Mouse (Mus musculus): ENCODE data around the gene Tfpt. TPM values are rescaled to one million over a fixed set of nuclear protein-coding genes. Genes with fewer than 3 reads are reported as not detected.
"Not testable (repeated sequence)": the region's sequence is repeated elsewhere in the genome, so short reads cannot be mapped to it uniquely, and the experiment has no call there.

Tfpt gene
- polyA plus RNA-seq, 1 experiment from 2014 or later: 10.4 TPM

DNA sequence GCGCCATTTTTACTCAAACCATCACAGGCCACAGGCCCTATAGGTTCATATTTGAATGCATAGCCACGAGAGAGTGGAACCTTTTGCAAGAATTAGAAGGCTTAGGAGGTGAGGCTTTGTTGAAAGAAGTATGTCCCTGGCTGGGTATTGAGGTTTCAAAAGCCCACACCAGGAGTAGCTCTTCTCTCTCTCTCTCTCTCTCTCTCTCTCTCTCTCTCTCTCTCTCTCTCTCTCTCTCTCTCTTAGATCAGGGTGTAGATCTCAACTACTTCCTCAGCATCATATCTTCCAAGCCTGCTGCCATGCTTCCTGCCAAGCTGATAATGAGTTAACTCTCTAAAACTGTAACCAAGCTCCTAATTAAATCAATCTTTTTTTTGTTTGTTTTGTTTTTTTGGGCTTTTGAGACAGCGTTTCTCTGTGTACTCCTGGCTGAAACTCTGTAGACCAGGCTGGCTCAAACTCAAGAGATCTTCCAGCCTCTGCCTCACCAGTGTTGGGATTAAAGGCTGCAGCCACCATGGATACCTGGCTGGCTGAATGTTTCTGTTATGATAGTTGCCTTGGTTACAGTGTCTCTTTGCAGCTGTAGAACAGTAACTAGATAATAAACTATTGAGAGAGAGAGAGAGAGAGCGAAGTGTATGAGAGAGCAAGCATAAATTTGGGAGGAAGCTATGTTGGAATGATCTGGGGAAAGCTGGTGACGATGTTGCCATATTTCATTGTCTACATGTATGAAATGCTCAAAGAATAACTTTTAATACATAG, 53.2 kb downstream of the Tfpt start:
- Histone ChIP-seq H3K27ac (replicated peaks) (no peak overlapping the region), H3K36me3 (replicated peaks) (no peaks in the 10 kb centered on the region), H3K4me2 (no peak overlapping the region), H3K27me3 (no peaks in the 10 kb centered on the region), H3K9me3 (replicated peaks) (no peaks in the 10 kb centered on the region), H3K4me3 (replicated peaks) (no peak overlapping the region), H3K9ac (no peak overlapping the region), H3K4me1 (replicated peaks) (no peaks in the 10 kb centered on the region)
- no peak for ATAC-seq (ENCODE audit: insufficient read depth)
- WGBS (ENCODE audit: insufficient replicate concordance): 50% methylated on average over 5 of the region's 5 CpGs

DNA sequence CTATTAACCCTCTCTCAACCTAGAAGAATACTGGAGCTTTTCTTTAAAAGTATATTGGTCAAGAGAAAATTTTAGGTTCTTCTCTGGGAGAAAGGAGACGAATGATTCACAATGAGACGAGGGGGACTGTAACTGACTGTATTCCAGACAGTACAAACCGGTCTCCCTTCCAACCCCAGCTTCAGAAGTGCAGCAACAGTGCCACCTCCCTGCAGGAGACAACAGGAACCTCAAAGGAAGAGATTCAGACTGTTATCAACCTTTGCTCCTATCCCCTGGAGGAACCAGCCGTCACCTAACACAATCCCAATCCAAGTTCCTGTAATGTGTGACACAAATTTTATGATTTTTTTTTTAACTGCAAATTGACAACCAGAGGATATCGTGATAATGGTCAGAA, 55.5 kb downstream of the Tfpt start:
- Histone ChIP-seq H3K4me2 (no peak overlapping the region), H3K9me3 (replicated peaks) (no peaks in the 10 kb centered on the region), H3K27me3 (no peaks in the 10 kb centered on the region), H3K9ac (no peak overlapping the region), H3K4me3 (replicated peaks) (no peak overlapping the region), H3K27ac (replicated peaks) (no peak overlapping the region), H3K4me1 (replicated peaks) (no peaks in the 10 kb centered on the region), H3K36me3 (replicated peaks) (no peaks in the 10 kb centered on the region)
- 18% methylated on average over 5 of the region's 5 CpGs for WGBS (ENCODE audit: insufficient replicate concordance)
- no peak for ATAC-seq (ENCODE audit: insufficient read depth)

DNA sequence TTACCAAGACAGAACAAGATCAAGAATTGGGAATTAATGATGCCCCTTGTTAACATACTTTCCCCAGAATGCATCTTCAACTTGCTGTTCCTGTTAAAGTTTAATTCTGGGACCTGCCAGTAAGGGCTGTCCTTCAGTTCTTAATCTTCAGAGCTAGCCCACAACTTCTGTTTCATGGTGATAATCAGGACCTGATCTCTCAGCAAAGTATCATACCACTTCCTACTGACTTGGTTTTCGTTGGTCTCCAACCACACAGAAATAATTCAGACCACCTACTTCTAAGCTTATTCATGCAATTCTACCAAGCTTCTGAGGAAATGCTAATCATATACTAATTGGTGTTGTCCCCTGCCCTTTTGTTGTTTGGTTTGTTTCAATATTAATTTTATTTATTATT, 57.9 kb downstream of the Tfpt start:
- H3K27ac ChIP-seq (replicated peaks): no peak overlapping the region
- H3K27me3 ChIP-seq: no peaks in the 10 kb centered on the region
- H3K4me3 ChIP-seq (replicated peaks): no peak overlapping the region
- H3K36me3 ChIP-seq (replicated peaks): no peaks in the 10 kb centered on the region
- no peak overlapping the region for H3K9ac ChIP-seq
- no peaks in the 10 kb centered on the region for H3K4me1 ChIP-seq (replicated peaks)
- no peak overlapping the region for H3K4me2 ChIP-seq
- H3K9me3 ChIP-seq (replicated peaks): no peaks in the 10 kb centered on the region
- WGBS (ENCODE audit: insufficient replicate concordance): 24% methylated on average over 1 of the region's 1 CpGs
- ATAC-seq (ENCODE audit: insufficient read depth): no peak

DNA sequence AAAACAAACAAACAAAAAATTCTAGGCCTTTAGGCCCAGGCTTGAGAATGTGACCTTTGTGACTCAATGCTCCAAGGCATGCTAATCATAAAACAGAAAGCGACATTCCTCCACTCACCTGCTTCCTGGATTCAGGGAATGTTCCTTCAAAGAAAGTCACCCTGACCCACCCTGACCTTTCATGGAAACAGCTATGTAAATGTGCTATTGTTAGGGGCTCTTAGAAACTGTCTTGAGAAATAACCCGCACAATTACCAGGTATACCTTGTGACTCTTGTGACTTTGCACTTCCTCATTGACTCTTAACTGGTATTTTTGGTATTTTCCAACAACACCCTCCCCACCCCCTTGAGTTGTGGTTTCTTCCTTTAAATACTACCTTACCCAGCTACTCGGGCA, 59.1 kb downstream of the Tfpt start:
- not testable (repeated sequence) for H3K36me3 ChIP-seq (replicated peaks); H3K27me3 ChIP-seq; H3K4me3 ChIP-seq (replicated peaks); H3K4me2 ChIP-seq; H3K27ac ChIP-seq (replicated peaks); H3K9me3 ChIP-seq (replicated peaks); H3K9ac ChIP-seq; ATAC-seq (ENCODE audit: insufficient read depth); H3K4me1 ChIP-seq (replicated peaks)
- WGBS (ENCODE audit: insufficient replicate concordance): 68% methylated on average over 3 of the region's 3 CpGs

Small RNA genes lying within 50 kb of the gene (microRNA-seq; reads per million reads assigned to microRNA genes)
- gene Gm25100: not detected
- 5.1 reads per million, percentile 17 among the genes with 10 or more reads in this experiment for gene Mir3572

Other genes starting within 250 kb of the Tfpt start
- gene Cacng8, start 239.2 kb downstream of the Tfpt start, polyA plus RNA-seq (2015; fragmentation: Nextera tagmentation; extraction: Ambion mirVana): not detected in 2 replicates
- gene Cacng6, start 205.7 kb downstream of the Tfpt start, polyA plus RNA-seq (2015; fragmentation: Nextera tagmentation; extraction: Ambion mirVana): 0.35 and 0.66 TPM in 2 replicates
- gene Tarm1, start 127.3 kb downstream of the Tfpt start, polyA plus RNA-seq (2015; fragmentation: Nextera tagmentation; extraction: Ambion mirVana): 0.30 and 0.37 TPM in 2 replicates
- 0.05 TPM in 1 of 2 replicates, not detected in the other for gene Oscar, start 13.8 kb downstream of the Tfpt start, polyA plus RNA-seq (2015; fragmentation: Nextera tagmentation; extraction: Ambion mirVana)
- 269 and 276 TPM in 2 replicates for gene Ndufa3, start 12.6 kb downstream of the Tfpt start, polyA plus RNA-seq (2015; fragmentation: Nextera tagmentation; extraction: Ambion mirVana)
- gene Prpf31, start 56 bp upstream of the Tfpt start, polyA plus RNA-seq (2015; fragmentation: Nextera tagmentation; extraction: Ambion mirVana): 47.0 and 49.1 TPM in 2 replicates
- gene Cnot3, start 15.3 kb upstream of the Tfpt start, polyA plus RNA-seq (2015; fragmentation: Nextera tagmentation; extraction: Ambion mirVana): 17.7 and 23.1 TPM in 2 replicates
- gene Leng1, start 35.9 kb upstream of the Tfpt start, polyA plus RNA-seq (2015; fragmentation: Nextera tagmentation; extraction: Ambion mirVana): 5.9 and 6.6 TPM in 2 replicates
- 4.0 and 5.1 TPM in 2 replicates for gene Tmc4, start 47.6 kb upstream of the Tfpt start, polyA plus RNA-seq (2015; fragmentation: Nextera tagmentation; extraction: Ambion mirVana)
- gene Tsen34, start 62.9 kb upstream of the Tfpt start, polyA plus RNA-seq (2015; fragmentation: Nextera tagmentation; extraction: Ambion mirVana): 43.9 and 55.1 TPM in 2 replicates
- 20.9 and 24.1 TPM in 2 replicates for gene Mboat7, start 63.6 kb upstream of the Tfpt start, polyA plus RNA-seq (2015; fragmentation: Nextera tagmentation; extraction: Ambion mirVana)
- 692 and 790 TPM in 2 replicates for gene Rps9, start 74.1 kb upstream of the Tfpt start, polyA plus RNA-seq (2015; fragmentation: Nextera tagmentation; extraction: Ambion mirVana)
- 5.1 and 6.3 TPM in 2 replicates for gene Pirb, start 90.5 kb upstream of the Tfpt start, polyA plus RNA-seq (2015; fragmentation: Nextera tagmentation; extraction: Ambion mirVana)
- gene Gm15448, start 195.8 kb upstream of the Tfpt start, polyA plus RNA-seq (2015; fragmentation: Nextera tagmentation; extraction: Ambion mirVana): 0.12 TPM in 1 of 2 replicates, not detected in the other
- 2.0 and 2.1 TPM in 2 replicates for gene Pira2, start 215.1 kb upstream of the Tfpt start, polyA plus RNA-seq (2015; fragmentation: Nextera tagmentation; extraction: Ambion mirVana)

All from liver, embryonic 15.5 days (tissue).